Mouse (Mus musculus) lung, postnatal 25 days (tissue): ENCODE measurements around the gene Map3k7cl.

Experiments
- DNase-seq: peaks from one replicate; pipeline ENCODE4 v3.0.0; 2022; ENCODE audit warnings: low spot score

Map3k7cl gene

GRCm38 (mm10) chr16:87585548-87586262 lies 32.6 kb downstream of the Map3k7cl start:
- no peak for DNase-seq

GRCm38 (mm10) chr16:87587843-87588242 lies 34.7 kb downstream of the Map3k7cl start:
- no peak for DNase-seq

GRCm38 (mm10) chr16:87594145-87594544 lies 41.0 kb downstream of the Map3k7cl start:
- no peak for DNase-seq

- no peak for DNase-seq
These were observed 42.0 kb downstream of the Map3k7cl start for GRCm38 (mm10) chr16:87595149-87595548.

GRCm38 (mm10) chr16:87602717-87603526 lies 49.8 kb downstream of the Map3k7cl start:
- DNase-seq = no peak

GRCm38 (mm10) chr16:87604002-87604401 lies 50.9 kb downstream of the Map3k7cl start:
- no peak for DNase-seq

GRCm38 (mm10) chr16:87604883-87605282 lies 51.8 kb downstream of the Map3k7cl start:
- no peak for DNase-seq

- no peak for DNase-seq
These were observed 54.3 kb downstream of the Map3k7cl start for GRCm38 (mm10) chr16:87607383-87607782.

- no peak for DNase-seq
These were observed 54.8 kb downstream of the Map3k7cl start for GRCm38 (mm10) chr16:87607959-87608358.

- DNase-seq = no peak
These were observed 57.0 kb downstream of the Map3k7cl start for GRCm38 (mm10) chr16:87610142-87610541.

GRCm38 (mm10) chr16:87610556-87611295 lies 57.6 kb downstream of the Map3k7cl start:
- DNase-seq = no peak

- DNase-seq = peak; percentile 41
These were observed 58.3 kb downstream of the Map3k7cl start for GRCm38 (mm10) chr16:87611420-87611819.

GRCm38 (mm10) chr16:87612218-87612838 lies 59.2 kb downstream of the Map3k7cl start:
- peak; percentile 61 for DNase-seq

GRCm38 (mm10) chr16:87617377-87617776 lies 64.2 kb downstream of the Map3k7cl start:
- no peak for DNase-seq

- DNase-seq = no peak
These were observed 68.1 kb downstream of the Map3k7cl start for GRCm38 (mm10) chr16:87621246-87621645.

GRCm38 (mm10) chr16:87623881-87624280 lies 70.8 kb downstream of the Map3k7cl start:
- no peak for DNase-seq

- no peak for DNase-seq
These were observed 71.8 kb downstream of the Map3k7cl start for GRCm38 (mm10) chr16:87624937-87625336.

GRCm38 (mm10) chr16:87625341-87625740 lies 72.2 kb downstream of the Map3k7cl start:
- peak; percentile 63 for DNase-seq

- DNase-seq = no peak
These were observed 72.7 kb downstream of the Map3k7cl start for GRCm38 (mm10) chr16:87625816-87626215.

- no peak for DNase-seq
These were observed 73.6 kb downstream of the Map3k7cl start for GRCm38 (mm10) chr16:87626696-87627095.

- DNase-seq = no peak
These were observed 81.6 kb downstream of the Map3k7cl start for GRCm38 (mm10) chr16:87634709-87635108.

GRCm38 (mm10) chr16:87635213-87635755 lies 82.2 kb downstream of the Map3k7cl start:
- DNase-seq = no peak
